Mouse (Mus musculus) ES-Bruce4 (cell line): ENCODE data around the gene Per3. TPM values are rescaled to one million over a fixed set of nuclear protein-coding genes. Genes with fewer than 3 reads are reported as not detected.

Experiments
- H3K27ac ChIP-seq: 2 replicates; pipeline ENCODE4 v1.5.1; 2012; ENCODE audit warnings: low read length, inconsistent platforms; ENCODE audit not compliant: insufficient read depth
- H3K27me3 ChIP-seq: 2 replicates; pipeline ENCODE4 v1.6.1; 2012; ENCODE audit warnings: mild to moderate bottlenecking, low read length, inconsistent platforms; ENCODE audit not compliant: control insufficient read depth, poor library complexity, insufficient read depth, severe bottlenecking
- H3K36me3 ChIP-seq: 2 replicates; pipeline ENCODE4 v1.6.1; 2012; ENCODE audit warnings: inconsistent platforms, mild to moderate bottlenecking, low read length, moderate library complexity; ENCODE audit not compliant: control insufficient read depth, poor library complexity, insufficient read depth, severe bottlenecking
- H3K4me1 ChIP-seq: one replicate; pipeline ENCODE4 v1.8.1; 2011; ENCODE audit warnings: low read length; ENCODE audit not compliant: control insufficient read depth, insufficient read depth
- H3K4me3 ChIP-seq: 2 replicates; pipeline ENCODE4 v1.5.1; 2011; ENCODE audit warnings: low read depth, mild to moderate bottlenecking, low read length
- H3K9ac ChIP-seq: 2 replicates; pipeline ENCODE4 v1.6.1; 2012; ENCODE audit warnings: low read depth, mild to moderate bottlenecking, inconsistent platforms; ENCODE audit not compliant: poor library complexity, severe bottlenecking
- H3K9me3 ChIP-seq: replicated peaks from 2 replicates; pipeline ENCODE4 v1.6.1; 2012; ENCODE audit warnings: mild to moderate bottlenecking, low read length, inconsistent platforms; ENCODE audit not compliant: control insufficient read depth, poor library complexity, insufficient read depth, severe bottlenecking
- CTCF ChIP-seq: IDR thresholded peaks from one replicate; pipeline ENCODE4 v1.8.1; 2011; ENCODE audit warnings: low read depth, low read length
- EP300 ChIP-seq: IDR thresholded peaks from 2 replicates; pipeline ENCODE4 v1.6.1; 2011; ENCODE audit warnings: low read depth, low read length; ENCODE audit not compliant: insufficient read depth
- POLR2A ChIP-seq: IDR thresholded peaks from one replicate; pipeline ENCODE4 v1.8.1; 2011; ENCODE audit warnings: low read length; ENCODE audit not compliant: insufficient read depth
- polyA plus RNA-seq: library from polyadenylated mRNA; stranded (reverse); fragments of >200 nt; gene quantifications from 2 replicates; pipeline ENCODE4 v1.2.4, GENCODE M21; 2011; ENCODE audit warnings: low read depth; ENCODE audit not compliant: missing spikeins, insufficient read depth, insufficient read length

The Per3 gene
- polyA plus RNA-seq, 1 experiment = 14.1 TPM

DNA sequence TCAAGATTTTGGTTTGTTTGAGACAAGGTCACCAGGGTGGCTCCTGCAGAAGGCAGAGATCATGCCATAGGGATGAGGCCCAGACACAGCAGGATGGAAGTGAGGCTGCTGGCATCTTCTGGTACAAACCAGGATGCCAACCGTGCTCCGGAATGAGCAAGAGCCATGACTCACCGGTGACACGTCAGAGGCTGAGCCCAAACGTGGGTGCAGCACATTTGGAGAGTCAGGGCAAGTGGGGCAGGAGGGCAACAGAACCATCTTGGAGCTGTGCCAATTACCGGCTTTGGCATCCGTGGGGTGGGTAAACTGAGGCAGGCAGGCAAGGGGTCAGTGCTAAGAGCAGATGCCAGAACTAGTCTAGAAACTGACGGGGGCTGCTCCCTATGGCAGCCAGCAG, 71.2 kb downstream of the Per3 start:
- H3K4me1 ChIP-seq = no peaks in the 10 kb centered on the region
- no peaks in the 10 kb centered on the region for H3K9me3 ChIP-seq
- H3K27me3 ChIP-seq = no peaks in the 10 kb centered on the region
- H3K9ac ChIP-seq = no peak overlapping the region
- H3K4me3 ChIP-seq = no peak overlapping the region
- no peak overlapping the region for H3K27ac ChIP-seq
- TF ChIP-seq CTCF (no peak), EP300 (no peak), POLR2A (no peak)
- H3K36me3 ChIP-seq = no peaks in the 10 kb centered on the region

- H3K36me3 ChIP-seq = no peaks in the 10 kb centered on the region
- no peaks in the 10 kb centered on the region for H3K27me3 ChIP-seq
- no peak overlapping the region for H3K4me3 ChIP-seq
- no peak overlapping the region for H3K27ac ChIP-seq
- no peaks in the 10 kb centered on the region for H3K4me1 ChIP-seq
- no peaks in the 10 kb centered on the region for H3K9me3 ChIP-seq
- no peak overlapping the region for H3K9ac ChIP-seq
- TF ChIP-seq EP300 (no peak), CTCF (no peak), POLR2A (no peak)
These were observed 75.5 kb downstream of the Per3 start for GRCm38 (mm10) chr4:150968956-150969355.

DNA sequence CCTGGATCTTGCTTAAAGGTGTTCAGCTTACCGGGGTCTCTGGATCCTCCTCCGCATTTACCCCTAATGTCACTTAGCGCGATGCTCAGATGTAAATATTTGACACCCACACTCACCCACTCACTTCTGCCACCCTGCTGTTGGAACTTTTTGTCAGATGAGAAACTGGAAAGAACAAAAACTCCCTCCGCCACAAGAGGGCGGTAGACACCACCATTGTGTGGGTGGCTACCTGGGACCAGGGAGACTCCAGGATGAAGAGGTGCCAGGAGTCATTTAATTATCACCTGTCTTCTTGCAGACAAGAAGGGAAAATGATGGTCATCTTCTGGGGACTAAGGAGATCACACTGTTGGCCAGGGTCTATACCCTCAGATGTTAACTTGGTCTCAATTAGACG, 77.9 kb downstream of the Per3 start:
- Histone ChIP-seq H3K27me3 (no peaks in the 10 kb centered on the region), H3K27ac (no peak overlapping the region), H3K4me1 (no peaks in the 10 kb centered on the region), H3K9ac (no peak overlapping the region), H3K4me3 (no peak overlapping the region), H3K36me3 (no peaks in the 10 kb centered on the region), H3K9me3 (no peaks in the 10 kb centered on the region)
- TF ChIP-seq CTCF (peak; percentile 87), EP300 (no peak)

- no peaks in the 10 kb centered on the region for H3K36me3 ChIP-seq
- no peaks in the 10 kb centered on the region for H3K27me3 ChIP-seq
- H3K4me3 ChIP-seq = no peak overlapping the region
- H3K9me3 ChIP-seq = no peaks in the 10 kb centered on the region
- no peaks in the 10 kb centered on the region for H3K4me1 ChIP-seq
- peak; percentile 81 for TF ChIP-seq CTCF
- no peak for TF ChIP-seq POLR2A
- no peak overlapping the region for H3K9ac ChIP-seq
- H3K27ac ChIP-seq = no peak overlapping the region
These were observed 78.9 kb downstream of the Per3 start for GRCm38 (mm10) chr4:150965555-150965951.

DNA sequence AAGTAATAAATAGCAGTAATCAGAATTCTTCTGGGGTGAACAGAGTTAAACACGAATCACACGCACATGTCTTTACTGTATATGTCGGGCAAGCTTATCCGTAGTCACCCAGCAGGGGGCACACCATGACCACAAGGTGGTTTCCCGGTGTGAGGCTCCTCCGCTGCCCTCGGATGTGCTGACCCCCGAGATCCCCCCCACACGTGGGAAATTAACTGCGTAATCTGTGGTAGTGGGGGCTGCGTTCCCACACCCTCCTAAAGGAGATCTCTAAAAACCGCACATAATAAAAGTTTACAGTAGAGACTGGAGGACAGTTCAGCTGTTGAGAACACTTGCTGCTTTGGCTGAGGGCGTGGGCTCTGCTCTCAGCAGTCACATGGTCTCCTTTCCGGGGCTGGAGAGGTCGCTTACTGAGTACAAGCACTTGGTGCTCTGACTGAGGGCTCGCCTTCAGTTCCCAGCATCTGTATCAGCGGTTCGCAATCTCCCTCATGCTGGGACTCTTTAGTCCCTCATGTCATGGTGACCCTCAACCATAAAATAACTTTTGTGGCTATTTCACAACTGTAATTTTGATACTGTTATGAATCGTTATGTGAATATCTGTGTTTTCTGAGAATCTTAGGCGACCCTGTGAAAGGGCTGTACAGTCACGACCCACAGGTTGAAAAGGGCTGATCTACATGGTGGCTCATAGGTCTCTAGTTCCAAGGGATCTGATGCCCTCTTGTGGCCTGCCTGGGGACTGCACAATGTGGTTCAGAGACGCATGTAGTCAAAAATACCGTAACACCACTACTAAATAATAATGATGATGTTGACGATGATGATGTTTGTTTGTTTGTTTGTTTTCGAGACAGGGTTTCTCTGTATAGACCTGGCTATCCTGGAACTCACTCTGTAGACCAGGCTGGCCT, 79.6 kb downstream of the Per3 start:
- H3K9me3 ChIP-seq = no peaks in the 10 kb centered on the region
- no peaks in the 10 kb centered on the region for H3K36me3 ChIP-seq

GRCm38 (mm10) chr4:150963711-150964110, 80.8 kb downstream of the Per3 start:
- no peaks in the 10 kb centered on the region for H3K9me3 ChIP-seq
- H3K4me3 ChIP-seq = no peak overlapping the region
- no peaks in the 10 kb centered on the region for H3K27me3 ChIP-seq
- H3K27ac ChIP-seq = no peak overlapping the region
- no peak overlapping the region for H3K9ac ChIP-seq
- TF ChIP-seq EP300 = no peak
- no peak for TF ChIP-seq CTCF
- TF ChIP-seq POLR2A = no peak
- H3K4me1 ChIP-seq = no peaks in the 10 kb centered on the region
- H3K36me3 ChIP-seq = no peaks in the 10 kb centered on the region

More for the DNA sequence above, 79.6 kb downstream of the Per3 start:
- no peaks in the 10 kb centered on the region for H3K4me1 ChIP-seq
- TF ChIP-seq POLR2A (no peak), CTCF (peak; percentile 85), EP300 (no peak)
- peak overlapping the region; percentile 31 for H3K9ac ChIP-seq
- H3K27me3 ChIP-seq = no peaks in the 10 kb centered on the region
- peak overlapping the region; percentile 55 for H3K4me3 ChIP-seq
- 0 out of 2 replicates have a peak overlapping the region, but pooled peaks have one; percentile 8 for H3K27ac ChIP-seq
